Mouse (Mus musculus) CH12.LX (cell line): ENCODE measurements around the gene Arhgef18. TPM values are rescaled to one million over a fixed set of nuclear protein-coding genes. Genes with fewer than 3 reads are reported as not detected.
A peak's percentile ranks its signal among the peaks of the same experiment; 100 is the strongest.

Experiments
- DNase-seq: peaks from one replicate; pipeline ENCODE4 v3.0.0-alpha.2; 2013; ENCODE audit errors: extremely low read depth
- H3K27ac ChIP-seq: 2 replicates; pipeline ENCODE4 v1.5.1; 2012; ENCODE audit warnings: low read depth, mild to moderate bottlenecking, control low read depth, moderate library complexity; ENCODE audit not compliant: insufficient read depth
- H3K27me3 ChIP-seq: replicated peaks from 2 replicates; pipeline ENCODE3; 2012; ENCODE audit warnings: inconsistent platforms
- H3K36me3 ChIP-seq, 2 experiments: replicated peaks in 1 of 2; 2 replicates each; pipeline versions ENCODE3 to v1.6.1; 2012; ENCODE audit warnings: inconsistent platforms in 1 of 2, low read length in 1 of 2, mild to moderate bottlenecking in 1 of 2, mixed read lengths in 1 of 2, moderate library complexity in 1 of 2; ENCODE audit not compliant: control insufficient read depth in 1 of 2, insufficient read depth in 1 of 2
- H3K4me1 ChIP-seq, 2 experiments: 2 replicates each; pipeline ENCODE4 v1.6.1; 2012; ENCODE audit warnings: inconsistent platforms in 1 of 2, moderate library complexity in 1 of 2; ENCODE audit not compliant: insufficient read depth in 2 of 2, control insufficient read depth in 1 of 2
- H3K4me2 ChIP-seq: 2 replicates; pipeline ENCODE4 v1.6.1; 2012; ENCODE audit warnings: low read depth, mild to moderate bottlenecking, control low read depth; ENCODE audit not compliant: poor library complexity, insufficient read depth, severe bottlenecking
- H3K4me3 ChIP-seq, 3 experiments: fragments of 150-350 bp in 1 of 3; sonication (generic) in 1 of 3; replicated peaks in 1 of 3; 2 replicates each; pipeline versions ENCODE3 to v1.5.1; 2011 to 2012; ENCODE audit warnings: low read depth in 2 of 3, low read length in 2 of 3, mild to moderate bottlenecking in 2 of 3, moderate library complexity in 2 of 3, control low read depth in 1 of 3, improper control_type of control experiment in 1 of 3, inconsistent platforms in 1 of 3, mixed read lengths in 1 of 3; ENCODE audit not compliant: poor library complexity in 1 of 3
- H3K79me2 ChIP-seq: replicated peaks from 2 replicates; pipeline ENCODE4 v1.6.1; 2012; ENCODE audit warnings: mild to moderate bottlenecking, moderate library complexity; ENCODE audit not compliant: control insufficient read depth, poor library complexity, insufficient read depth, severe bottlenecking; ENCODE audit errors: extremely low read depth
- H3K9ac ChIP-seq: 2 replicates; pipeline ENCODE4 v1.6.1; 2012; ENCODE audit warnings: low read depth, mild to moderate bottlenecking, control low read depth, moderate library complexity; ENCODE audit not compliant: insufficient read depth
- H3K9me3 ChIP-seq: replicated peaks from 2 replicates; pipeline ENCODE3; 2012; ENCODE audit warnings: low read length, inconsistent platforms, mixed read lengths
- CHD1 ChIP-seq: IDR thresholded peaks from 2 replicates; pipeline ENCODE4 v1.6.1; 2012; ENCODE audit warnings: low read depth, low read length, improper control_type of control experiment, inconsistent platforms
- CTCF ChIP-seq, 2 experiments: IDR thresholded peaks in 1 of 2; conservative IDR thresholded peaks in 1 of 2; 2 replicates each; pipeline ENCODE4 v1.5.1; 2011 to 2012; ENCODE audit warnings: low read depth in 2 of 2, low read length in 2 of 2, improper control_type of control experiment in 1 of 2, inconsistent platforms in 1 of 2, mild to moderate bottlenecking in 1 of 2, moderate library complexity in 1 of 2
- E2F4 ChIP-seq: IDR thresholded peaks from 2 replicates; pipeline ENCODE4 v1.6.1; 2011; ENCODE audit warnings: low read depth, low read length, improper control_type of control experiment; ENCODE audit not compliant: insufficient replicate concordance
- GABPA ChIP-seq: IDR thresholded peaks from 2 replicates; pipeline ENCODE4 v1.6.1; 2012; ENCODE audit warnings: low read depth, low read length, improper control_type of control experiment, inconsistent platforms; ENCODE audit not compliant: insufficient replicate concordance
- JUN ChIP-seq: IDR thresholded peaks from 2 replicates; pipeline ENCODE4 v1.6.1; 2011; ENCODE audit warnings: low read depth, mild to moderate bottlenecking, low read length, improper control_type of control experiment, moderate library complexity; ENCODE audit not compliant: insufficient read depth
- KAT2A ChIP-seq: IDR thresholded peaks from 2 replicates; pipeline ENCODE4 v1.6.1; 2012; ENCODE audit warnings: low read length, improper control_type of control experiment, inconsistent platforms; ENCODE audit not compliant: insufficient replicate concordance
- MAFK ChIP-seq: IDR thresholded peaks from 2 replicates; pipeline ENCODE4 v1.6.1; 2011; ENCODE audit warnings: low read length, improper control_type of control experiment; ENCODE audit not compliant: insufficient replicate concordance
- MAX ChIP-seq: IDR thresholded peaks from 2 replicates; pipeline ENCODE4 v1.6.1; 2011; ENCODE audit warnings: low read length, improper control_type of control experiment
- MAZ ChIP-seq: IDR thresholded peaks from 2 replicates; pipeline ENCODE4 v1.6.1; 2012; ENCODE audit warnings: low read depth, mild to moderate bottlenecking, inconsistent platforms, low read length, improper control_type of control experiment, moderate library complexity
- MXI1 ChIP-seq: IDR thresholded peaks from 2 replicates; pipeline ENCODE4 v1.6.1; 2011; ENCODE audit warnings: mild to moderate bottlenecking, low read depth, low read length, improper control_type of control experiment
- MYC ChIP-seq: IDR thresholded peaks from 2 replicates; pipeline ENCODE4 v1.6.1; 2011; ENCODE audit warnings: low read depth, mild to moderate bottlenecking, improper control_type of control experiment, low read length
- NELFE ChIP-seq: IDR thresholded peaks from 2 replicates; pipeline ENCODE4 v1.6.1; 2011; ENCODE audit warnings: low read depth, low read length, improper control_type of control experiment
- NRF1 ChIP-seq: IDR thresholded peaks from 2 replicates; pipeline ENCODE4 v1.6.1; 2014; ENCODE audit warnings: low read depth, mild to moderate bottlenecking, inconsistent platforms, low read length, improper control_type of control experiment, moderate library complexity
- POLR2A ChIP-seq: IDR thresholded peaks from 2 replicates; pipeline ENCODE4 v1.6.1; 2011; ENCODE audit warnings: low read depth, mild to moderate bottlenecking, improper control_type of control experiment, low read length
- POLR2AphosphoS2 ChIP-seq: IDR thresholded peaks from 2 replicates; pipeline ENCODE4 v1.6.1; 2011; ENCODE audit warnings: low read depth, low read length, improper control_type of control experiment
- SIN3A ChIP-seq: IDR thresholded peaks from 2 replicates; pipeline ENCODE4 v1.6.1; 2012; ENCODE audit warnings: low read length, improper control_type of control experiment, inconsistent platforms
- SMC3 ChIP-seq: IDR thresholded peaks from 2 replicates; pipeline ENCODE4 v1.6.1; 2011; ENCODE audit warnings: low read depth, low read length, improper control_type of control experiment
- TBP ChIP-seq: conservative IDR thresholded peaks from 2 replicates; pipeline ENCODE4 v1.6.1; 2011; ENCODE audit warnings: low read depth, low read length, improper control_type of control experiment
- UBTF ChIP-seq: IDR thresholded peaks from 2 replicates; pipeline ENCODE4 v1.6.1; 2012; ENCODE audit warnings: low read depth, mild to moderate bottlenecking, inconsistent platforms, low read length, improper control_type of control experiment, moderate library complexity
- USF2 ChIP-seq: conservative IDR thresholded peaks from 2 replicates; pipeline ENCODE4 v1.6.1; 2011; ENCODE audit warnings: low read depth, low read length, improper control_type of control experiment
- ZC3H11A ChIP-seq: IDR thresholded peaks from 2 replicates; pipeline ENCODE4 v1.6.1; 2012; ENCODE audit warnings: low read depth, mild to moderate bottlenecking, inconsistent platforms, low read length, improper control_type of control experiment
- ZMIZ1 ChIP-seq: IDR thresholded peaks from 2 replicates; pipeline ENCODE4 v1.6.1; 2012; ENCODE audit warnings: low read depth, mild to moderate bottlenecking, inconsistent platforms, low read length, improper control_type of control experiment
- ZNF384 ChIP-seq: IDR thresholded peaks from 2 replicates; pipeline ENCODE4 v1.6.1; 2012; ENCODE audit warnings: low read depth, low read length, improper control_type of control experiment, inconsistent platforms
- dilution Hi-C: fragments of 300-500 bp; cut with MboI; formaldehyde crosslinking; loops from 2 replicates; pipeline ENCODE4 v1.14.3; 2020; ENCODE audit warnings: low sequenced_read_pairs; ENCODE audit not compliant: extremely low pct_unique_long_range_greater_than_20kb, extremely low pct_ligation_motif_present
- in situ Hi-C: fragments of 300-500 bp; cut with MboI; formaldehyde crosslinking; loops from 3 replicates; pipeline ENCODE4 v1.14.3; 2019; ENCODE audit warnings: low sequenced_read_pairs, low pct_ligation_motif_present, low pct_unique_long_range_greater_than_20kb, mixed read lengths
- polyA plus RNA-seq: library from polyadenylated mRNA; unstranded; fragments of >175 nt; gene quantifications from 2 replicates; pipeline ENCODE4 v1.2.1, GENCODE M21; 2012; ENCODE audit warnings: low read depth; ENCODE audit not compliant: insufficient read length
- total RNA-seq, 2 experiments: library from RNA; depleted of rRNA; stranded (reverse); fragments of 300-350 nt in 1 of 2; fragments of >200 nt in 1 of 2; gene quantifications; 2 replicates each; pipeline ENCODE4 v1.2.3; 2012 to 2014

The Arhgef18 gene
- total and polyA plus RNA-seq, 3 experiments, result 0.21 to 0.26 TPM; not detected in 1

DNA sequence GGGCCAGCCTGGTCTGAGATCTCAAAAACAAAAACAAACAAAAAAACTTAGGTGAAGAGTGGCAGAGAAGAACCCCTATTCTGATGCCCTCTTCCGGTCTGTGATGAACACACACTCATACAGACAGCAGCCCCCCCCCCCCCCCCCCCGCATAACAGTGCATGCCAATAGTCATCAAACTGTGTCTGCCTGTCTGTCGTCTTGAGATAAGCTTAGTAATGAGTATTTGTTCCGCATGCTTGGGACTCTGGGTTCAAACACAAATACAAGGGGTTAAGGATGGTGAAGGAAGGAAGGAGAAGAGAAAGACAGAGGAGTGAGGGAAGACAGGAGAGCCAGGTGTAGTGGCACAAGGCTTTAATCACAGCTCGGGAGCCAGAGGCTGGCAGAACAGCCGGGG lies 43.7 kb downstream of the Arhgef18 start:
- no peak for DNase-seq
- TF ChIP-seq KAT2A (no peak), POLR2A (no peak), USF2 (no peak), ZMIZ1 (no peak), MAZ (no peak), TBP (no peak), MAFK (no peak), SMC3 (no peak), MXI1 (no peak)
- in situ Hi-C loops, result no loop called here
- Histone ChIP-seq H3K27me3 (no peaks in the 10 kb centered on the region), H3K36me3 (no peaks in the 10 kb centered on the region), H3K4me1 (peaks cover 0 to 2% of the 10 kb centered on the region in 2 experiments; a peak in 1 of 4 replicates), H3K79me2 (no peaks in the 10 kb centered on the region), H3K9me3 (no peaks in the 10 kb centered on the region), H3K4me2 (no peak overlapping the region), H3K27ac (no peak overlapping the region), H3K4me3 (no peak overlapping the region), H3K9ac (no peak overlapping the region)
- dilution Hi-C loops, result no loop called here

DNA sequence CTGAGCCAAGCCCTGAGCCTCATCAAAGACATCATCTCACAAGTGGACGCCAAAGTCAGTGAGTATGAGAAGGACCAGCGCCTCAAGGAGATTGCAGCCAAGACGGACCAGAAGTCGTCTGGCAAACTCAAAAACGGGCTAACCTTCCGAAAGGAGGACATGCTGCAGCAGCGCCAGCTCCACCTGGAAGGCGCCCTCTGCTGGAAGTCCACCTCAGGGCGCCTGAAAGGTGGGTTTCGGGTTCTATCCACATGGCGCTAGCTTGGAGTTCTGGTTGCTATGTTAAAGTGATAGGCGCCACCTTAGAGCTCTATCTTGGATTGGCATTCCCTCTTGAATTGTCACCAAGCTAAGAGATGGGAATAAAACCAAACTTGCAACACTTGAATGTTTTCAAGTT lies 46.7 kb downstream of the Arhgef18 start:
- in situ Hi-C loops, result no loop called here
- H3K4me3 ChIP-seq, result no peak overlapping the region
- H3K9me3 ChIP-seq, result no peaks in the 10 kb centered on the region
- no peak overlapping the region for H3K27ac ChIP-seq
- H3K9ac ChIP-seq, result no peak overlapping the region
- no peaks in the 10 kb centered on the region for H3K36me3 ChIP-seq
- H3K4me1 ChIP-seq, result peaks cover 0 to 8% of the 10 kb centered on the region in 2 experiments; a peak in 2 of 4 replicates
- H3K4me2 ChIP-seq, result no peak overlapping the region
- H3K27me3 ChIP-seq, result no peaks in the 10 kb centered on the region
- no peaks in the 10 kb centered on the region for H3K79me2 ChIP-seq
- TF ChIP-seq SMC3 (peak; percentile 28; the same call in 1 of the 2 replicates), GABPA (no peak), NELFE (no peak), CTCF (conservative IDR thresholded peaks at IDR 0.05 in 1 of 2, IDR thresholded peaks at IDR 0.05 in 1 of 2; ENCODE audit: low read depth in 2 of 2, low read length in 2 of 2) (peak in 1 of 2 experiments; percentile 61; a peak in 3 of 4 replicates)
- no peak for DNase-seq
- dilution Hi-C loops, result no loop called here

DNA sequence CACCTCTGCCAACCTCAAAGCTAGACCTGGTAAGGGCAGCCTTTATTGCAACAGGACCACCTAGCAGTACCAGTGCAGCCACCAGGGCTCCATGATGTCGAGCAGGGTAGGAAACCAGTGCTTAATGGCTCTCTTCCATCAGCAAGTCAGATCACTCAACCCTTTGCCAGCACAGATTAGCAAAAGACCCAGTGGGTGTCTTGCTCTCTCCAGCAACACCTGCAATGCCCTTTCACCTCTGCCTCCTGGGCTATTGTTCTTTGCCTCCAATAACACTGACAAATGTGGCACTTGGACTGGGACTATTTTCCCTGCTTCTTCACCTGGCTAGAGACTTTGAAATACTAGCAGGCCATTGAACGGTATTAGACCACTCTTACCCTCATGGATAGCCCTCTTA lies 56.4 kb downstream of the Arhgef18 start:
- in situ Hi-C loops (no loop called here), dilution Hi-C loops (no loop called here)
- no peak overlapping the region for H3K4me3 ChIP-seq
- H3K9me3 ChIP-seq, result no peaks in the 10 kb centered on the region
- H3K27me3 ChIP-seq, result no peaks in the 10 kb centered on the region
- H3K27ac ChIP-seq, result no peak overlapping the region
- no peaks in the 10 kb centered on the region for H3K79me2 ChIP-seq
- TF ChIP-seq SMC3 (no peak), NRF1 (no peak), MAX (no peak), ZNF384 (no peak), SIN3A (no peak), USF2 (no peak), POLR2AphosphoS2 (no peak), CHD1 (no peak), MAFK (no peak), ZMIZ1 (no peak), E2F4 (no peak), ZC3H11A (no peak), CTCF (conservative IDR thresholded peaks at IDR 0.05 in 1 of 2, IDR thresholded peaks at IDR 0.05 in 1 of 2; ENCODE audit: low read depth in 2 of 2, low read length in 2 of 2) (no peak), MYC (no peak), NELFE (no peak), MXI1 (no peak), JUN (no peak), UBTF (no peak)
- H3K4me2 ChIP-seq, result no peak overlapping the region
- no peak overlapping the region for H3K9ac ChIP-seq
- H3K4me1 ChIP-seq, result peaks cover 0 to 4% of the 10 kb centered on the region in 2 experiments; a peak in 1 of 4 replicates
- no peaks in the 10 kb centered on the region for H3K36me3 ChIP-seq
- DNase-seq, result no peak
